30 mouse cellular contexts compared by ENCODE assay signal in genomic region chr5:122736761-122737160, GRCm38 (mm10). TPM values are rescaled to one million over a fixed set of nuclear protein-coding genes. Genes with fewer than 3 reads are reported as not detected.
DNase-seq lines count a peak whose midpoint lies in the region; ATAC-seq and TF ChIP-seq lines count a peak whose summit lies in the region.
"Had no signal": no experiment of that assay in that cellular context is flagged by ENCODE, and none has a peak within 500 bp of the region (broad histone marks: within the 10 kb centered on the region; RNA-seq: fewer than 3 reads in every experiment).

No protein-coding gene starts in this region.

- H3K27me3 ChIP-seq in heart, embryonic 12.5 days (replicated peaks) = no peaks in the 10 kb centered on the region
- H3K27me3 ChIP-seq in kidney, embryonic 16.5 days (ENCODE audit: insufficient read depth, low read length) = no peaks in the 10 kb centered on the region
- peaks cover 9% of the 10 kb centered on the region; the same call in 1 of the 2 replicates for H3K27me3 ChIP-seq in E14TG2a.4 (ENCODE audit: insufficient read depth, low read length)
- H3K27me3 ChIP-seq in limb, embryonic 10.5 days (ENCODE audit: low read depth, poor library complexity, severe bottlenecking) = no peaks in the 10 kb centered on the region
- H3K27me3 ChIP-seq: CH12.LX; embryonic facial prominence, embryonic 13.5 days; forebrain, embryonic 12.5 days; forebrain, embryonic 15.5 days; heart, embryonic 15.5 days; hindbrain, embryonic 12.5 days had no signal

- H3K27ac ChIP-seq in heart, embryonic 12.5 days (ENCODE audit: poor library complexity, severe bottlenecking) = no peak overlapping the region
- no peak overlapping the region for H3K27ac ChIP-seq in kidney, embryonic 16.5 days (ENCODE audit: low read length)
- H3K27ac ChIP-seq in limb, embryonic 10.5 days = 0 out of 2 replicates have a peak overlapping the region, but pooled peaks have one; percentile 9
- H3K27ac ChIP-seq: embryonic facial prominence, embryonic 10.5 days; embryonic facial prominence, embryonic 13.5 days; forebrain, embryonic 12.5 days; forebrain, embryonic 15.5 days; heart, adult 2 months; heart, embryonic 15.5 days; hindbrain, embryonic 12.5 days had no signal

- no peak overlapping the region for H3K4me3 ChIP-seq in heart, embryonic 12.5 days
- no peak overlapping the region for H3K4me3 ChIP-seq in kidney, embryonic 16.5 days (ENCODE audit: low read length)
- peak overlapping the region; percentile 51 for H3K4me3 ChIP-seq in E14TG2a.4 (replicated peaks; ENCODE audit: low read length)
- H3K4me3 ChIP-seq in limb, embryonic 10.5 days = no peak overlapping the region
- H3K4me3 ChIP-seq: embryonic facial prominence, embryonic 10.5 days; embryonic facial prominence, embryonic 13.5 days; erythroblast, embryonic 14.5 days; forebrain, embryonic 12.5 days; forebrain, embryonic 15.5 days; heart, adult 2 months; heart, embryonic 15.5 days; hindbrain, embryonic 12.5 days had no signal

- no peaks in the 10 kb centered on the region for H3K9me3 ChIP-seq in heart, embryonic 12.5 days (replicated peaks)
- H3K9me3 ChIP-seq in kidney, embryonic 16.5 days (ENCODE audit: low read length) = no peaks in the 10 kb centered on the region
- H3K9me3 ChIP-seq in E14TG2a.4 (ENCODE audit: low read length) = no peaks in the 10 kb centered on the region
- H3K9me3 ChIP-seq in limb, embryonic 10.5 days (replicated peaks) = no peaks in the 10 kb centered on the region
- H3K9me3 ChIP-seq: embryonic facial prominence, embryonic 10.5 days; embryonic facial prominence, embryonic 13.5 days; forebrain, embryonic 12.5 days; forebrain, embryonic 15.5 days; heart, embryonic 15.5 days; hindbrain, embryonic 12.5 days had no signal

- H3K4me2 ChIP-seq in heart, embryonic 12.5 days = no peak overlapping the region
- H3K4me2 ChIP-seq in kidney, embryonic 16.5 days (replicated peaks; ENCODE audit: low read depth, low read length) = no peak overlapping the region
- H3K4me2 ChIP-seq: embryonic facial prominence, embryonic 13.5 days; forebrain, embryonic 12.5 days; forebrain, embryonic 15.5 days; heart, embryonic 11.5 days; heart, embryonic 15.5 days; hindbrain, embryonic 12.5 days had no signal

- ATAC-seq in heart, embryonic 12.5 days (ENCODE audit: insufficient number of reproducible peaks, low FRiP score) = peak; percentile 19; the same call in 1 of the 2 replicates
- 0 out of 2 replicates have a peak, but pooled peaks have one; percentile 24 for ATAC-seq in kidney, embryonic 16.5 days (ENCODE audit: low FRiP score, low TSS enrichment)
- ATAC-seq: activated CD4-positive, CD25-positive, alpha-beta regulatory T cell, adult 4 months; forebrain, embryonic 15.5 days; hindbrain, embryonic 16.5 days had no signal

- no peak for TF ChIP-seq CTCF in E14TG2a.4 (conservative IDR thresholded peaks at IDR 0.05; ENCODE audit: low read length)

- no peak overlapping the region for H3K9ac ChIP-seq in heart, embryonic 12.5 days
- H3K9ac ChIP-seq in kidney, embryonic 16.5 days (replicated peaks; ENCODE audit: low read length) = peak overlapping the region; percentile 20; the same call in 1 of the 2 replicates
- H3K9ac ChIP-seq: embryonic facial prominence, embryonic 13.5 days; forebrain, embryonic 12.5 days; forebrain, embryonic 15.5 days; heart, embryonic 15.5 days; hindbrain, embryonic 12.5 days had no signal

- H3K4me1 ChIP-seq in heart, embryonic 12.5 days (replicated peaks) = peaks cover 15% of the 10 kb centered on the region
- peaks cover 22% of the 10 kb centered on the region for H3K4me1 ChIP-seq in kidney, embryonic 16.5 days (ENCODE audit: insufficient read depth, low read length)
- peaks cover 40% of the 10 kb centered on the region for H3K4me1 ChIP-seq in E14TG2a.4 (replicated peaks; ENCODE audit: low read depth, low read length)
- peaks cover 22% of the 10 kb centered on the region for H3K4me1 ChIP-seq in limb, embryonic 10.5 days
- H3K4me1 ChIP-seq: forebrain, embryonic 15.5 days had no signal

- DNase-seq in heart, adult 9 months (ENCODE audit: low spot score in 2 of 2) = no peak
- no peak for DNase-seq in kidney, postnatal 36 days
- no peak for DNase-seq in limb, embryonic 10.5 days (ENCODE audit: low spot score)
- DNase-seq in lung, postnatal 10 days = no peak
- DNase-seq: adrenal gland, adult 8-10 months; adrenal gland, postnatal 25 days; B cell, adult 2 months; cerebellum, adult 11-12 months; cerebellum, adult 8-10 months; cerebellum, postnatal 10 days; cerebellum, postnatal 36 days; embryo, embryonic 11 days; gastrocnemius, postnatal 25 days; heart, adult 2 months; heart, postnatal 10 days; heart, postnatal 4 days had no signal

- 90% methylated on average over 15 of the region's 15 CpGs for WGBS in heart, embryonic 12.5 days
- 68% methylated on average over 15 of the region's 15 CpGs for WGBS in kidney, embryonic 16.5 days
- 89% methylated on average over 15 of the region's 15 CpGs for WGBS in limb, embryonic 10.5 days

- peaks cover 22% of the 10 kb centered on the region for H3K36me3 ChIP-seq in heart, embryonic 12.5 days
- peaks cover 4% of the 10 kb centered on the region; the same call in 1 of the 2 replicates for H3K36me3 ChIP-seq in kidney, embryonic 16.5 days (ENCODE audit: insufficient read depth, low read length)
- peaks cover 9% of the 10 kb centered on the region for H3K36me3 ChIP-seq in E14TG2a.4 (ENCODE audit: insufficient read depth, low read length)
- peaks cover 44% of the 10 kb centered on the region for H3K36me3 ChIP-seq in limb, embryonic 10.5 days

RNA-seq across cellular contexts. Expression of gene P2rx4, which starts 29.4 kb away (rescaled TPM):
- polyA plus RNA-seq in heart, embryonic 12.5 days (2016; fragmentation: Nextera tagmentation; extraction: Ambion mirVana) = 15.6 and 17.5 TPM in 2 replicates
- 25.0 and 26.1 TPM in 2 replicates for polyA plus RNA-seq in kidney, embryonic 16.5 days (2015; fragmentation: Nextera tagmentation; extraction: Ambion mirVana)
- polyA plus RNA-seq in limb, embryonic 10.5 days (2016; fragmentation: Nextera tagmentation; extraction: Ambion mirVana) = 3.5 and 4.1 TPM in 2 replicates

RNA-seq across cellular contexts. Expression of gene Camkk2, which starts 42.4 kb away (rescaled TPM):
- polyA plus RNA-seq in heart, embryonic 12.5 days (2016; fragmentation: Nextera tagmentation; extraction: Ambion mirVana) = 18.4 and 19.4 TPM in 2 replicates
- polyA plus RNA-seq in kidney, embryonic 16.5 days (2015; fragmentation: Nextera tagmentation; extraction: Ambion mirVana) = 35.6 and 44.7 TPM in 2 replicates
- 29.3 and 30.0 TPM in 2 replicates for polyA plus RNA-seq in limb, embryonic 10.5 days (2016; fragmentation: Nextera tagmentation; extraction: Ambion mirVana)
